Mouse (Mus musculus) bone marrow, adult 2 months (tissue): ENCODE data around the gene 0610040J01Rik.
"Not testable (repeated sequence)": the region's sequence is repeated elsewhere in the genome, so short reads cannot be mapped to it uniquely, and the experiment has no call there.

Experiments
- CTCF ChIP-seq: fragments of 200-500 bp; IDR thresholded peaks from 2 replicates; pipeline ENCODE4 v1.5.1; 2011; ENCODE audit warnings: low read length, control low read depth; ENCODE audit not compliant: control insufficient read depth, insufficient read depth
- POLR2A ChIP-seq: fragments of 200-500 bp; IDR thresholded peaks from 2 replicates; pipeline ENCODE4 v1.6.1; 2011; ENCODE audit warnings: low read depth, mild to moderate bottlenecking, control low read depth, low read length, borderline replicate concordance; ENCODE audit not compliant: control insufficient read depth

GRCm38 (mm10) chr5:63897001-63897819, 85.0 kb downstream of the 0610040J01Rik start:
- TF ChIP-seq CTCF, POLR2A: not testable (repeated sequence)
